In the genomic region with DNA sequence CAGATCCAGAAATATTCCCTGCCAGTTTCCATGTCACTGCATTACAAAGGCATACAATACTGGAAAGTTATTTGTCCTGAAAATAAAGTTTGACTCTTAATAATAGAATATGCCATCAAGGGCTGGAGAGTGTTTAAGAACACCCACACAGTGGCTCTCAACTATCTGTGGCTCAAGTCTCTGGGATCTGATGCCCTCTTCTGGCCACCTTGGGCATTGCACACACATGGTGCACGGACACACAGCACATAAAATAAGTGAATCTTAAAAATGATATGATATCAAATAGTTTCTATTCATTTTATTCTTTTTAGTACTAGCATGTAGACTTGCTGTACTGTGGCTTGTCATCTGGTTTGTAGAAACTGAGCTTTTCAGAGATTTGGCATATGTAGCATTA, we compare ENCODE assay signal across 10 mouse cellular contexts.
DNase-seq lines count a peak whose midpoint lies in the region; ATAC-seq and TF ChIP-seq lines count a peak whose summit lies in the region.
"Had no signal": no experiment of that assay in that cellular context is flagged by ENCODE, and none has a peak within 500 bp of the region (broad histone marks: within the 10 kb centered on the region; RNA-seq: fewer than 3 reads in every experiment).

No protein-coding gene starts in this region.

- H3K9ac ChIP-seq in lung, postnatal 0 days (replicated peaks; ENCODE audit: low read depth), result no peak overlapping the region
- H3K9ac ChIP-seq: heart, embryonic 13.5 days had no signal

- intact Hi-C loops in left cerebral cortex, adult 2 months (cut with DNase I), result loop anchor here (10.0 kb wide), 2 partner anchors 481 to 581 kb away; no protein-coding TSS in a partner anchor

- H3K4me3 ChIP-seq in left cerebral cortex, adult 2 months, result no peak overlapping the region
- H3K4me3 ChIP-seq in lung, postnatal 0 days (ENCODE audit: low read depth, low read length), result no peak overlapping the region
- H3K4me3 ChIP-seq: heart, embryonic 13.5 days; megakaryocyte, embryonic 14.5 days had no signal

- no peaks in the 10 kb centered on the region for H3K27me3 ChIP-seq in lung, postnatal 0 days (replicated peaks; ENCODE audit: insufficient read depth, low read length)
- H3K27me3 ChIP-seq: heart, embryonic 13.5 days; megakaryocyte, embryonic 14.5 days had no signal

- H3K9me3 ChIP-seq in lung, postnatal 0 days (ENCODE audit: low read length), result no peaks in the 10 kb centered on the region
- H3K9me3 ChIP-seq: heart, embryonic 13.5 days; megakaryocyte, embryonic 14.5 days had no signal

- no peak for ATAC-seq in lung, postnatal 0 days
- ATAC-seq in inflammation-experienced regulatory T-cells, adult 6 months, result no peak

- 81% methylated on average over 1 of the region's 1 CpGs for WGBS in lung, postnatal 0 days

- peak; percentile 8 to 10 for DNase-seq in adrenal gland, postnatal 36 days
- no peak for DNase-seq in adrenal gland, adult 8-10 months
- DNase-seq in left cerebral cortex, adult 2 months (ENCODE audit: extremely low spot score in 1 of 2, low spot score in 2 of 2), result no peak
- no peak for DNase-seq in left cerebral cortex, adult 11 months (ENCODE audit: low spot score)
- DNase-seq in c-Kit-positive CD71-positive TER-119-positive erythroid progenitor cells, embryonic 14.5 days (ENCODE audit: low spot score), result peak; percentile 17
- no peak for DNase-seq in lung, postnatal 0 days (ENCODE audit: low spot score)
- no peak for DNase-seq in left cerebral cortex, adult 8-10 months (ENCODE audit: low spot score in 2 of 2)

- peak; percentile 53 for TF ChIP-seq CTCF in left cerebral cortex, adult 2 months (IDR thresholded peaks at IDR 0.05)
- peak; percentile 62 for TF ChIP-seq CTCF in lung, postnatal 0 days (IDR thresholded peaks at IDR 0.05)

- H3K27ac ChIP-seq in left cerebral cortex, adult 2 months, result no peak overlapping the region
- H3K27ac ChIP-seq in lung, postnatal 0 days (ENCODE audit: low read length), result no peak overlapping the region
- H3K27ac ChIP-seq: heart, embryonic 13.5 days had no signal

- H3K4me2 ChIP-seq in lung, postnatal 0 days (replicated peaks; ENCODE audit: low read depth, low read length), result no peak overlapping the region
- H3K4me2 ChIP-seq: heart, embryonic 13.5 days had no signal

- H3K36me3 ChIP-seq in lung, postnatal 0 days (ENCODE audit: insufficient read depth, low read length), result no peaks in the 10 kb centered on the region

- no peaks in the 10 kb centered on the region for H3K4me1 ChIP-seq in lung, postnatal 0 days (ENCODE audit: insufficient read depth, low read depth, low read length)
- H3K4me1 ChIP-seq: megakaryocyte, embryonic 14.5 days had no signal

- TF ChIP-seq EP300 in lung, postnatal 0 days (IDR thresholded peaks at IDR 0.05), result no peak

Comparison
In these comparisons a context has a peak if more than half of its experiments do, and no peak if none do; other contexts are left out.
1. DNase-seq: peak in adrenal gland, postnatal 36 days (2 of 2) and c-Kit-positive CD71-positive TER-119-positive erythroid progenitor cells, embryonic 14.5 days (single experiment); none in adrenal gland, adult 8-10 months (single experiment), left cerebral cortex, adult 2 months (0 of 2), left cerebral cortex, adult 11 months (single experiment), lung, postnatal 0 days (single experiment) and left cerebral cortex, adult 8-10 months (0 of 2).